Mouse (Mus musculus) lung, postnatal 0 days (tissue): Measurements from ENCODE around the gene Dhx29. TPM values are rescaled to one million over a fixed set of nuclear protein-coding genes. Genes with fewer than 3 reads are reported as not detected.

Source experiments
- ATAC-seq: fragments of 200-750 bp; cut with Nextera tagmentation; 2 replicates; pipeline ENCODE4 v1.8.0; 2017; ENCODE audit warnings: moderate library complexity
- DNase-seq: peaks from one replicate; pipeline ENCODE4 v3.0.0-alpha.2; 2016; ENCODE audit warnings: low spot score
- H3K27ac ChIP-seq: fragments of 300-500 bp; sonication (generic); 2 replicates; pipeline ENCODE4 v1.5.1; 2014; ENCODE audit warnings: antibody characterized with exemption, mild to moderate bottlenecking, low read length, mixed read lengths
- H3K27me3 ChIP-seq: fragments of 300-500 bp; sonication (generic); replicated peaks from 2 replicates; pipeline ENCODE4 v1.6.1; 2014; ENCODE audit warnings: low read length, mixed read lengths; ENCODE audit not compliant: insufficient read depth
- H3K36me3 ChIP-seq: fragments of 300-500 bp; sonication (generic); 2 replicates; pipeline ENCODE4 v1.6.1; 2014; ENCODE audit warnings: low read length, mixed read lengths; ENCODE audit not compliant: insufficient read depth
- H3K4me1 ChIP-seq: fragments of 300-500 bp; sonication (generic); 2 replicates; pipeline ENCODE4 v1.6.1; 2014; ENCODE audit warnings: antibody characterized with exemption, low read depth, low read length, mixed read lengths; ENCODE audit not compliant: insufficient read depth
- H3K4me2 ChIP-seq: fragments of 300-500 bp; sonication (generic); replicated peaks from 2 replicates; pipeline ENCODE4 v1.6.1; 2014; ENCODE audit warnings: low read depth, mild to moderate bottlenecking, low read length, moderate library complexity, mixed read lengths
- H3K4me3 ChIP-seq: fragments of 300-500 bp; sonication (generic); 2 replicates; pipeline ENCODE4 v1.5.1; 2014; ENCODE audit warnings: low read depth, low read length
- H3K9ac ChIP-seq: fragments of 300-500 bp; sonication (generic); replicated peaks from 2 replicates; pipeline ENCODE4 v1.6.1; 2014; ENCODE audit warnings: low read depth, mild to moderate bottlenecking
- H3K9me3 ChIP-seq: fragments of 300-500 bp; sonication (generic); 2 replicates; pipeline ENCODE4 v1.6.1; 2016; ENCODE audit warnings: low read length, mixed read lengths
- CTCF ChIP-seq: IDR thresholded peaks from 2 replicates; pipeline ENCODE4 v1.5.1; 2016; ENCODE audit warnings: antibody characterized with exemption, mild to moderate bottlenecking
- EP300 ChIP-seq: IDR thresholded peaks from 2 replicates; pipeline ENCODE4 v1.6.1; 2016; ENCODE audit warnings: antibody characterized with exemption, mild to moderate bottlenecking, control low read depth
- WGBS: fragments of 180-500 bp; shearing (Covaris S2); extraction: QIAGEN DNeasy Blood & Tissue Kit; methylation state at CpG from one replicate; pipeline ENCODE4 v1.1.7; 2014; 5-methylcytosine and 5-hydroxymethylcytosine counted together
- polyA plus RNA-seq: library from polyadenylated mRNA; unstranded; fragments of >200 nt; fragmentation: Nextera tagmentation; extraction: Ambion mirVana; gene quantifications from 2 replicates; pipeline ENCODE4 v1.2.1, GENCODE M21; 2015

Dhx29 gene
- 22.8 and 23.5 TPM in 2 replicates for polyA plus RNA-seq

GRCm38 (mm10) chr13:112927287-112928001 lies at the start of gene Dhx29, which contains the start of gene Mtrex:
Gene Dhx29 (plus strand): TSS chr13:112927454.
Gene Mtrex (minus strand): TSS chr13:112927398.
- TF ChIP-seq EP300 (peak; percentile 92), CTCF (no peak; the same call in 1 of the 2 replicates)
- DNase-seq = peak; percentile 99
- WGBS = under 1% methylated on average over 56 of the region's 57 CpGs
- Histone ChIP-seq H3K4me1 (peaks cover 6% of the 10 kb centered on the region), H3K4me3 (peak within 1 kb of the TSS; percentile 71), H3K36me3 (no peaks in the 10 kb centered on the region), H3K9me3 (no peaks in the 10 kb centered on the region), H3K4me2 (peak within 1 kb of the TSS; percentile 91), H3K27ac (peak within 1 kb of the TSS; percentile 82), H3K27me3 (no peaks in the 10 kb centered on the region), H3K9ac (peak within 1 kb of the TSS; percentile 77)
- peak; percentile 98 for ATAC-seq

- H3K4me2 ChIP-seq = no peak overlapping the region
- DNase-seq (no peak), ATAC-seq (no peak)
- TF ChIP-seq EP300 = no peak
- TF ChIP-seq CTCF = no peak
- no peaks in the 10 kb centered on the region for H3K9me3 ChIP-seq
- H3K4me3 ChIP-seq = no peak overlapping the region
- no peaks in the 10 kb centered on the region for H3K4me1 ChIP-seq
- H3K27me3 ChIP-seq = no peaks in the 10 kb centered on the region
- H3K9ac ChIP-seq = no peak overlapping the region
- H3K36me3 ChIP-seq = peaks cover 25% of the 10 kb centered on the region
- 94% methylated on average over 12 of the region's 12 CpGs for WGBS
- no peak overlapping the region for H3K27ac ChIP-seq
Measured at GRCm38 (mm10) chr13:112887234-112887633, 40.0 kb upstream of the Dhx29 start.

GRCm38 (mm10) chr13:112902176-112902575 lies 25.1 kb upstream of the Dhx29 start:
- Histone ChIP-seq H3K27me3 (no peaks in the 10 kb centered on the region), H3K9me3 (no peaks in the 10 kb centered on the region), H3K36me3 (peaks cover 30% of the 10 kb centered on the region), H3K9ac (no peak overlapping the region), H3K4me3 (no peak overlapping the region), H3K27ac (no peak overlapping the region), H3K4me1 (no peaks in the 10 kb centered on the region), H3K4me2 (no peak overlapping the region)
- WGBS = 66% methylated on average over 3 of the region's 3 CpGs
- TF ChIP-seq EP300 = no peak
- no peak for TF ChIP-seq CTCF
- DNase-seq (peak; percentile 18), ATAC-seq (no peak)

- Histone ChIP-seq H3K27me3 (no peaks in the 10 kb centered on the region), H3K4me1 (no peaks in the 10 kb centered on the region), H3K9me3 (no peaks in the 10 kb centered on the region), H3K4me3 (no peak overlapping the region), H3K27ac (no peak overlapping the region), H3K36me3 (peaks cover 14% of the 10 kb centered on the region; the same call in 1 of the 2 replicates), H3K4me2 (no peak overlapping the region), H3K9ac (no peak overlapping the region)
- peak; percentile 59 for DNase-seq
- WGBS = 48% methylated on average over 4 of the region's 4 CpGs
- ATAC-seq = no peak
- TF ChIP-seq EP300 = no peak
- peak; percentile 86 for TF ChIP-seq CTCF
Measured at GRCm38 (mm10) chr13:112909663-112910062, 17.6 kb upstream of the Dhx29 start.

GRCm38 (mm10) chr13:112910434-112910833 lies 16.8 kb upstream of the Dhx29 start:
- TF ChIP-seq EP300 (no peak), CTCF (no peak)
- ATAC-seq (no peak), DNase-seq (no peak)
- 80% methylated on average over 4 of the region's 4 CpGs for WGBS
- Histone ChIP-seq H3K36me3 (0 out of 2 replicates have a peak, but pooled peaks cover 9% of the 10 kb centered on the region), H3K4me3 (no peak overlapping the region), H3K4me2 (no peak overlapping the region), H3K9ac (no peak overlapping the region), H3K27ac (no peak overlapping the region), H3K4me1 (no peaks in the 10 kb centered on the region), H3K27me3 (no peaks in the 10 kb centered on the region), H3K9me3 (no peaks in the 10 kb centered on the region)

- WGBS = 78% methylated on average over 4 of the region's 4 CpGs
- TF ChIP-seq CTCF = no peak
- no peak for TF ChIP-seq EP300
- Histone ChIP-seq H3K27me3 (no peaks in the 10 kb centered on the region), H3K36me3 (peaks cover 3% of the 10 kb centered on the region; the same call in 1 of the 2 replicates), H3K27ac (no peak overlapping the region), H3K9ac (no peak overlapping the region), H3K4me3 (no peak overlapping the region), H3K9me3 (no peaks in the 10 kb centered on the region), H3K4me1 (no peaks in the 10 kb centered on the region), H3K4me2 (no peak overlapping the region)
- no peak for DNase-seq
- ATAC-seq = no peak
Measured at GRCm38 (mm10) chr13:112919141-112919865, 8.0 kb upstream of the Dhx29 start.
